In the genomic region with DNA sequence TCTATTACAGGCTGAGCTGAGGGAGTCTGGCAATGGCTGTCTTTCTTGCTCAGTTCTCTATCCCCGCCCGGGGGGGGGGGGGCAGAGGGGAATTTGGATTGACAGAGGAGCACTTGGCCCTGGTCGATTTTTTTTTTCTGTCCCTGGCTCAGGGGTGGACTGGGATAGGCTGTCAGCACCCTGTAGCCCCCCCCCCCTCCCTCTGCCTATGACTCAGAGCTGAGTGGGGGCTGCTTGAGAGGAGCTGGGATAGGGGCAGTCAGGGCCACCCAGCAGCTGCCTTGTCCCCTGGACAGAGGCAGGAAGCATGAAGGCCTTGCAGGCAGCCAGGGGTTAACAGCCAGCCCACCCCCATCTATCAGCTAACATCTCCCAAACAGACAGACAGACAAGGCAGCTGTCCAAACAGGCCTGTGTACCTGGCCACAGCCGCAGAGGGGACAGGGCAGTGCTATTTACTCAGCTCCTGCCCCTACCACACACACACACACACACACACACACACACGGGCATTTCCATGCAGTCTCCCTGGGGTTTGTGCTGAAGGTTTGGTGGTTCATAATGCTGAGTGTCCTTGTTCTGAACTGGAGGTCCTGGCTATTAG, we compare ENCODE assay signal across 9 mouse cellular contexts. TPM values are rescaled to one million over a fixed set of nuclear protein-coding genes. Genes with fewer than 3 reads are reported as not detected.
A peak's percentile ranks its signal among the peaks of the same experiment; 100 is the strongest.
DNase-seq lines count a peak whose midpoint lies in the region; ATAC-seq and TF ChIP-seq lines count a peak whose summit lies in the region.
"Had no signal": no experiment of that assay in that cellular context is flagged by ENCODE, and none has a peak within 500 bp of the region (broad histone marks: within the 10 kb centered on the region; RNA-seq: fewer than 3 reads in every experiment).

No protein-coding gene starts in this region.

- no peak overlapping the region for H3K4me2 ChIP-seq in intestine, embryonic 16.5 days (ENCODE audit: low read depth, low read length)
- H3K4me2 ChIP-seq in intestine, postnatal 0 days (replicated peaks; ENCODE audit: low read depth) = no peak overlapping the region
- no peak overlapping the region for H3K4me2 ChIP-seq in hindbrain, embryonic 15.5 days
- 0 out of 2 replicates have a peak overlapping the region, but pooled peaks have one; percentile 5 for H3K4me2 ChIP-seq in midbrain, embryonic 13.5 days (replicated peaks)

- H3K9ac ChIP-seq in intestine, embryonic 16.5 days (ENCODE audit: low read depth, low read length) = no peak overlapping the region
- no peak overlapping the region for H3K9ac ChIP-seq in intestine, postnatal 0 days (ENCODE audit: low read depth, low read length)
- H3K9ac ChIP-seq in hindbrain, embryonic 15.5 days = no peak overlapping the region
- H3K9ac ChIP-seq in midbrain, embryonic 13.5 days (replicated peaks) = no peak overlapping the region

- H3K36me3 ChIP-seq in intestine, embryonic 16.5 days (ENCODE audit: control insufficient read depth, insufficient read depth, low read length) = no peaks in the 10 kb centered on the region
- no peaks in the 10 kb centered on the region for H3K36me3 ChIP-seq in intestine, postnatal 0 days (ENCODE audit: control insufficient read depth, insufficient read depth)
- H3K36me3 ChIP-seq in hindbrain, embryonic 15.5 days = no peaks in the 10 kb centered on the region
- H3K36me3 ChIP-seq in midbrain, embryonic 13.5 days = no peaks in the 10 kb centered on the region

- ATAC-seq in intestine, embryonic 16.5 days = peak; percentile 44; the same call in 1 of the 2 replicates
- ATAC-seq in intestine, postnatal 0 days = no peak
- ATAC-seq in hindbrain, embryonic 15.5 days (ENCODE audit: low FRiP score, low read depth) = no peak
- ATAC-seq in midbrain, embryonic 13.5 days = no peak

- H3K27me3 ChIP-seq in intestine, embryonic 16.5 days (replicated peaks; ENCODE audit: control insufficient read depth, insufficient read depth, low read length) = peaks cover 55% of the 10 kb centered on the region
- H3K27me3 ChIP-seq in intestine, postnatal 0 days (replicated peaks; ENCODE audit: control insufficient read depth, insufficient read depth, low read length) = peaks cover 50% of the 10 kb centered on the region
- peaks cover 67% of the 10 kb centered on the region for H3K27me3 ChIP-seq in hindbrain, embryonic 15.5 days
- H3K27me3 ChIP-seq in midbrain, embryonic 13.5 days = peaks cover 99% of the 10 kb centered on the region

- no peak for TF ChIP-seq CTCF in intestine, postnatal 0 days (IDR thresholded peaks at IDR 0.05; ENCODE audit: low read depth)

- no peak overlapping the region for H3K4me3 ChIP-seq in intestine, embryonic 16.5 days (ENCODE audit: low read length)
- no peak overlapping the region for H3K4me3 ChIP-seq in intestine, postnatal 0 days (ENCODE audit: low read depth, low read length)
- H3K4me3 ChIP-seq in hindbrain, embryonic 15.5 days = no peak overlapping the region
- no peak overlapping the region for H3K4me3 ChIP-seq in midbrain, embryonic 13.5 days (replicated peaks)

- 9% methylated on average over 5 of the region's 5 CpGs for WGBS in intestine, embryonic 16.5 days
- 6% methylated on average over 5 of the region's 5 CpGs for WGBS in intestine, postnatal 0 days
- WGBS in hindbrain, embryonic 15.5 days = 7% methylated on average over 4 of the region's 5 CpGs
- WGBS in midbrain, embryonic 13.5 days = 3% methylated on average over 5 of the region's 5 CpGs

- DNase-seq in embryo, embryonic 10 days (ENCODE audit: low spot score) = peak; percentile 64
- no peak for DNase-seq in thymus, postnatal 4 days
- no peak for DNase-seq in adrenal gland, adult 8-10 months
- DNase-seq in frontal cortex, postnatal 14 days (ENCODE audit: low spot score in 2 of 2) = no peak
- DNase-seq: gastrocnemius, postnatal 36 days had no signal

- H3K9me3 ChIP-seq in intestine, embryonic 16.5 days (ENCODE audit: control insufficient read depth, low read length) = no peaks in the 10 kb centered on the region
- H3K9me3 ChIP-seq in intestine, postnatal 0 days (ENCODE audit: control insufficient read depth) = no peaks in the 10 kb centered on the region
- H3K9me3 ChIP-seq in hindbrain, embryonic 15.5 days = no peaks in the 10 kb centered on the region
- no peaks in the 10 kb centered on the region for H3K9me3 ChIP-seq in midbrain, embryonic 13.5 days

- peaks cover 7% of the 10 kb centered on the region for H3K4me1 ChIP-seq in intestine, embryonic 16.5 days (ENCODE audit: control insufficient read depth, insufficient read depth, low read length)
- 0 out of 2 replicates have a peak, but pooled peaks cover 4% of the 10 kb centered on the region for H3K4me1 ChIP-seq in intestine, postnatal 0 days (replicated peaks; ENCODE audit: control insufficient read depth, insufficient read depth, low read length)
- peaks cover 68% of the 10 kb centered on the region for H3K4me1 ChIP-seq in hindbrain, embryonic 15.5 days (replicated peaks)
- peaks cover 63% of the 10 kb centered on the region for H3K4me1 ChIP-seq in midbrain, embryonic 13.5 days (replicated peaks)

- no peak overlapping the region for H3K27ac ChIP-seq in intestine, embryonic 16.5 days (ENCODE audit: low read length)
- H3K27ac ChIP-seq in intestine, postnatal 0 days (ENCODE audit: low read depth, low read length) = no peak overlapping the region
- peak overlapping the region; percentile 81 for H3K27ac ChIP-seq in hindbrain, embryonic 15.5 days (replicated peaks)
- H3K27ac ChIP-seq in midbrain, embryonic 13.5 days = peak overlapping the region; percentile 60

RNA-seq across cellular contexts. Expression of gene Lmx1b, which starts 57.8 kb away (rescaled TPM):
- polyA plus RNA-seq in intestine, embryonic 16.5 days (2015; fragmentation: Nextera tagmentation; extraction: Ambion mirVana) = 0.04 TPM in 1 of 2 replicates, not detected in the other
- not detected in 2 replicates for polyA plus RNA-seq in intestine, postnatal 0 days (2015; fragmentation: Nextera tagmentation; extraction: Ambion mirVana)
- 4.9 and 6.2 TPM in 2 replicates for polyA plus RNA-seq in hindbrain, embryonic 15.5 days (2015; fragmentation: Nextera tagmentation; extraction: Ambion mirVana)
- 2.5 and 2.7 TPM in 2 replicates for polyA plus RNA-seq in midbrain, embryonic 13.5 days (2015; fragmentation: Nextera tagmentation; extraction: Ambion mirVana)
- under 1 TPM in 1 of 4 experiments, not detected in 3; 0.17 TPM for total RNA-seq in adrenal gland, adult 8-10 months (2022)

Comparison
In these comparisons a context has a peak if more than half of its experiments do, and no peak if none do; other contexts are left out.
1. H3K27ac ChIP-seq: peak in hindbrain, embryonic 15.5 days (single experiment) and midbrain, embryonic 13.5 days (single experiment); none in intestine, embryonic 16.5 days (single experiment) and intestine, postnatal 0 days (single experiment).